Mouse (Mus musculus) gastrocnemius, postnatal 4 days (tissue): ENCODE data around the gene Grhl1. TPM values are rescaled to one million over a fixed set of nuclear protein-coding genes. Genes with fewer than 3 reads are reported as not detected.
"Not testable (repeated sequence)": the region's sequence is repeated elsewhere in the genome, so short reads cannot be mapped to it uniquely, and the experiment has no call there.

Experiments
- DNase-seq, 2 experiments: peaks; one replicate each; pipeline ENCODE4 v3.0.0; 2021 to 2022; ENCODE audit warnings: low spot score in 2 of 2, mixed read lengths in 2 of 2
- long read RNA-seq, 2 experiments: library from polyadenylated mRNA; stranded (forward); transcript quantifications; one replicate each; pipeline ENCODE4 v2.0.0; 2021
- total RNA-seq, 2 experiments: library from RNA; stranded (reverse); gene quantifications; 2 replicates each; pipeline ENCODE4 v1.2.3; 2021

Grhl1 gene
- under 1 TPM; 0.54 to 0.64 TPM for total RNA-seq
- long read RNA-seq, experiment 1, partial matches to known transcripts = 0 of 5 reads
- long read RNA-seq, experiment 1, other reads (novel, unspliced or antisense) = 1 of 5 reads
- long read RNA-seq, experiment 2 = 0 reads

DNA sequence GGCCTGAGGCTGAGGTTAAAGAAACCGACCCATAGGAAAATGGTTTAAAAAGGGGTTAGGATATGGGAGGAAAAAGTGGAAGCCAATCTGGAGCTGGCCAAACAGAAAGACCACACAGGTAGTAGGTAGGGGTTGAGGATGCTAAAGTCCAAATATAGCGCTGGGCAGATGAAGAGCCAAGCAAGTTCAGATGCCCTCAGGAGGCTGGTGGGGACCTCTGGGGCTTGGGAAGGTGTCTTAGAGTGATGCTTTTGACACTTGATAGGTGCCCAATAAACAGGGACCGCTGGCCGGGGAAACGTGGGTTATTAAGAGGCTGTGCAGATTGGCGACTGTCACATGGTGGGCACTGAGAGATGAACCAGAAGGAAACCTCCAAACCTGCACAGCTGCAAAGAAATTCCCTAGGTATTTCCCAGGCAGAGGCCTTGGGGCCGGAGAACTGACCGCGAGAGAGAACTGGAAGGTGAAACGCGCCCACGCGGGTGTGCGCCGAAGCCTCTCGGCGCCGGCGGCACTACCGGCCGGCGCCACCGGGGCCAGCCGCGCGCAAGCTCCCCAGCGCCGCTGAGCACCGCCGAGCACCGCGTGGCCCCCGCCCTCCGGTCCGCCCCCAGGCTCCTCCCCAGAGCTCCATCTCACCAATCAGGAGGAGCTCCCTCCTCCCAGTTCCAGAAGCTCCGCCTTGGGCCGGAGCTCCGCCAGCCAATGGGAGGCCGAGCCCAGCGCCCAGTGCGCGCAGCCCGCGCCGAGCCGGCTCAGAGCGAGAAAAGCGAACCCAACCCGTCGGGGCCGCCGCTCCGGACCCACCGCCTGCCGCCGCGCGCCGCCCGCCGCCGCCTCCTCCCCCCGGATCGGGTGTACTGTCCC is at the start of gene Grhl1:
Gene Grhl1, plus strand, starts transcription at position 761 of the 870 bp plus-strand sequence.
- peak; percentile 89 to 92 for DNase-seq

GRCm38 (mm10) chr12:24525065-24525464 is 47.0 kb upstream of the Grhl1 start:
- DNase-seq = not testable (repeated sequence)

DNA sequence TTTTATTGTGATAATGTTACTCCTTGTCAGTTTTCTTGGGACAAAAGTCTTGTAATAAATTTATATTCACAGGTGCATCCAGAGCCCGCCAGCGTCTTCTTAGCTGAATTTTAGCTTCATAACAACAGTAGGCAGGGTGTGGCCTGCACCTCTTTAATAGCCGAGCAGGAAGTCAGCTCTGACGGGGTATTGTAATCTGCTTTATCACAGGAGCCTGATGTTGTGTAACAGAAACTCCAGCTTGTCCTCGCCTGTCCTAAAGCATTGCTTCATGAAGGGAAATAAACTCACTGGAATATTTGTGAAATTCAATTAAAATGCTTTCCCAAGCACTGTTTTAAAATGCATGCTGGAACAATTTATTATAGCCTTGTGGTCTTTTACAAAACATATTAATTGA is 35.7 kb upstream of the Grhl1 start:
- DNase-seq = no peak

GRCm38 (mm10) chr12:24537201-24537600 is 34.9 kb upstream of the Grhl1 start:
- DNase-seq = no peak

GRCm38 (mm10) chr12:24537965-24538364 is 34.1 kb upstream of the Grhl1 start:
- no peak for DNase-seq

- DNase-seq = no peak
These were observed 30.5 kb upstream of the Grhl1 start for GRCm38 (mm10) chr12:24541426-24542154.

DNA sequence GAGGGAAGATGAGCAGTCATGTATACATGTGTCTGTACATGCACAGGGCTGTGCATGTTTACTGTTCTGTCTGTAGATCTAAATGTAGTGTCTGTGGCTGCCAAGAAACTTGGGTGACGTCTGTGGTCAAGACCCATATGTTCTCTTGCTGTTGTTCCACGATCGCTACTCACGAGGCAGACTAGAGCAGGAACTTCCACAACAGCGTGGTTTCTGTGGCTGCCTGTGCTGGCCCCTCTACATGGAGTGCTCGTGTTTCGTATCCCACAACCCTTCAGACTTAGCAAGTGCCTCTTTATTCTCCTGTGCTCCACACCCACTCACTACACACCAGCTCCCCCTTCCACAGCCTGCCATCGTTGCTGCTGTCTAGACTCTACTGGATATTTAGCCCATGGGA is 24.4 kb upstream of the Grhl1 start:
- no peak for DNase-seq

- no peak for DNase-seq
These were observed 23.2 kb upstream of the Grhl1 start for GRCm38 (mm10) chr12:24548885-24549284.

DNA sequence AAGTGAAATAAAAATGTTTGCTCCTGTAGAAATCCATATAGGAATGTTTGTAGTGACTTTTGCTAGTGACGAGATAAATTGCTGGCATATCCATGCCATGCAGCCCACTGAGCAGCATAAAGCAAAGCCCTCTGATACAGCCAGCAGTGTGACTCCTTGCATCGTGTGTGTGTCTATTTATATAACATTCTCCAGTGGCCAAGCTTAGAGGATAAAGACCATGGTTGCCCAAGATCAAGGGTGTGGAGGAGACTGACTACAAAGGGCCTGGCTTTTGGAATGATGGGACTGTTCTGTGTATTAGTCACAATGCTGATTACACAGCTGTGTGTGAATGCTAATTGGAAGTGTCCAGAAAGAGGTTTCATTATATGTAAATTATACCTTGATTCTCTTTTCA is 19.6 kb upstream of the Grhl1 start:
- DNase-seq = no peak

DNA sequence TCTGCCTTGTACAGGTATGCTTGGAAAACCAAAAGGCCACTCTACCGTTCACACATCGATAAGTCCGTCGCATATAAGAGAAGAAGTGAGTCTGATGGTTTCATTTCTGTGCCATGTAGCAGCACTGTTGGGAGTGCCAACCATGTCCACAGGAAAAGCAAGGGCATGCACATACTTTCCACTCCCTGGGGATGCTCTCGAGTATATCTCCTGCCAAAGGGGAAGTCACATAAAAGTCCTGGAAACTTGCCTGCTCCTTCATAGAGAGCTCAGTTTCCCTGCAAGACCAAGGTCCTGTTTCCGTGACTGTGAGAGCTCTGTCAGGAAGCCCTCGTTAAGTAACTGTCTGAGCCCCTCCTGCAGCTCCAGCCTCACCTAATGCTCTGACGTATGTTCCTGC is 16.1 kb upstream of the Grhl1 start:
- DNase-seq = no peak

DNA sequence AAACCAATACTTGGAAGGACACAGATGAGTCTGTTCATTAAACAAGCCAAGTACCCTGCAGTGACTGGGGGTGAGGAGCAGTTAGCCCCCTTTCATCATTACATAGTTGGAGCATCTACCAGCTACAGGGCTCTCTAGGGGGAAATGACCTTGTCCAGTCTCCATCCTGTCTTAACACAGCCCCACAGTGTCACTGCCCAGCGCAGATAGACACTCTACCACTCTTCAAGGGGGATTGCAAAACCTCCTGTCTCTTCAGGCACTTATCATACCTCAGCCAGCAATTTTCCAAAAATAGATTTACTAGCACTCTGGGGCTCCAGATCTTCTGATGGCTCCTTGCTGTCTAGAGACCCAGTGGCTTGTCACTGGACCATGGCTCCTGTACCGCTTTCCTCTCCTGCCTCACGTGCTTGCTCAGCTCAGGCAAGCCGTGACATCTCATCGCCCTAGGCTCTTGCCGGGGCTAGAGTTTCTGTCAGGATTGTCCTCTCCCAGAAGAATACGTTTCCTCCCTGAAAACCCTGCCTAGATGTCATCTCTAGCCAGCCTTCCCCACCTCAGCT is 8.6 kb upstream of the Grhl1 start:
- DNase-seq = no peak

DNA sequence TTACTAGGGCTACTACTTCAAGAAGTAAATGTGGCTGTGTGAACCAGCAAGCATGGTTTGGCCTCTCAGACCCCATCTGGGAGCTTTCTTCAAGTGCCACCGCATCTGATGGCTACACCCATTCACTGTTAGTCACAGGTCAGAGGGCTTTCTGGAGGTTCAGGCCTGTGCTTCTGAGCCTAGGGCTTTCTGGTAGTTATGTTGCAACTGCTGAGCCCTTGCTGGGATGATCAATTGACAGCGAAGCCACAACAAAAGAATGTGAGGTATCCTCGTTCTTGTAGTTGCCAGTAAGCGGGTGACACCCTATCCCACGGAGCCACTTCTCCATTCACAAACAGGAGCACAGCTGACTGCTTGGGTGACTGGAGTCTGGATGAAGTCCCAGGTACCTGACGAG is 6.8 kb upstream of the Grhl1 start:
- no peak for DNase-seq

GRCm38 (mm10) chr12:24567606-24568005 is 4.5 kb upstream of the Grhl1 start:
- DNase-seq = no peak

DNA sequence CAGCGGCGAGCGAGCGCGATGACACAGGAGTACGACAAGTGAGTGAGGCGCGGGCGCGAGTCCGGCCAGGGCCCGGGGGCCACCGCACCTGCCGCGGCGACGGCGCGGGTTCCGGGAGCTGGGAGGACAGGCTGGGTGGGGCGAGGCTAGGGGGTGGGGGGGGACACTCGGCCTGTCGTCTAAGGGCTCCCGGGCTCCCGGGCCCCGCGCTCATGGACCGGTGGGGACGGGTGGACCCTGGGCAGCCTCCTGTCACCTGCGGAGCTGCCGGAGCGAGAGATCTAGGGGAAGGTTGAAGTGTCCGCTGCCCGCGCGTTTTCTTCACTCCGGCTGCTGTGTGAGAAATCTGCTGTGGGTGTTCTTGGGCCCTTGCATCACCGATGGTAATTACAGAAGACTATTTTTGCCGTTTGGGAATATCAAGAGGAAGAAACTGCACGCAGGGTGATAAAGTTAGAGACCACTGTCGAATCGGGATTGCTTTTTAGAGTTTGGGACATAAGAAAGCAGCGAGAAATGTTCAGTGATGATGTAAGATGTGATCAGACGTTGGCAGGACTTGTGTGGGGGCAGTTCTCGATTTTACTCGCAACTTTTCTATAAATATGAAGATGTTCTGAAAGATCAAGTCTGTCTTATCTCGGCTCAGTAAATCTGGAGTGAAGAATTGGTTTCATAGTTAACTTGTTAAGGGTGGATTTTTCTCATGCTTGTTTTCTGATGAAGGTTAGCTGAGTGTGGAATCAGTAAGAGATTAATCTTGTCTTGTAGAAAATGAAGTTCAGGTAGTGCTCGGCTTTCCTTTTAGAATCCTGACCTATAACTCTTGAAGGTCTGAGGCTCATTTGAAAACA is 565 bp downstream of the Grhl1 start:
- no peak for DNase-seq

DNA sequence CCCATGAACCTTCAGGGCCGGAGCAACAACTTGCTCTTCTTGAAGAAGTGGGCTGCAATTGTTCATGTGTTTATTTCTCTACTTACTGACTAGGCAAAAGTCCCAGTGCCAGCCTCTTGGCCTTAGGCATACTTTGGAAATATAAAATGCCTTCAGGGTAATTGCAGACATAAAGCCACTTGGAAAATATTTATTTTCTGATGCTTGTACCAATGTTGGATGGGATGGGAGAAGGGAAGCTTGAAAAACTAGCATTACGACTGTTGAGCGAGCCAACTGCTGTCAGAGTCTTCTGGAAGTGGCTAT is 1.1 kb downstream of the Grhl1 start:
- DNase-seq = no peak

GRCm38 (mm10) chr12:24574870-24575269 is 2.8 kb downstream of the Grhl1 start:
- no peak for DNase-seq

DNA sequence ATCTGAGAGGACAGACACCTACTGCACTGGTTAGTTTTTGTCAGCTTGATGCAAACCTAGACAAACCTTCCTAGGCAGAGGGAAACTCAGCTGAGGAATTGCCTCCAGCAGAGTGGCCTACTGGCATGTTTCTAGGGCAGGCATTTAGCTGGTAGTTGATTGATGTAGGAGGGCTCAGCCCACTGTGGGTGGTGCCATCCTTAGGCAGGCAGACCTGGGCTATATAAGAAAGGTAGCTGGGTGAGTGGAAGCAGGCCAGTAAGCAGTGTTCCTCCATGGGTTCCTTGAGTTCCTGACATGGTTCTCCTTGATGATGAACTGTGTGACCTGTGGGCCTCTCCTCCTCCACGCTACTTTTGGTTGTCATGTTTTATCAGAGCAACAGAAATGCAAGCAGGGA is 8.4 kb downstream of the Grhl1 start:
- DNase-seq = no peak

DNA sequence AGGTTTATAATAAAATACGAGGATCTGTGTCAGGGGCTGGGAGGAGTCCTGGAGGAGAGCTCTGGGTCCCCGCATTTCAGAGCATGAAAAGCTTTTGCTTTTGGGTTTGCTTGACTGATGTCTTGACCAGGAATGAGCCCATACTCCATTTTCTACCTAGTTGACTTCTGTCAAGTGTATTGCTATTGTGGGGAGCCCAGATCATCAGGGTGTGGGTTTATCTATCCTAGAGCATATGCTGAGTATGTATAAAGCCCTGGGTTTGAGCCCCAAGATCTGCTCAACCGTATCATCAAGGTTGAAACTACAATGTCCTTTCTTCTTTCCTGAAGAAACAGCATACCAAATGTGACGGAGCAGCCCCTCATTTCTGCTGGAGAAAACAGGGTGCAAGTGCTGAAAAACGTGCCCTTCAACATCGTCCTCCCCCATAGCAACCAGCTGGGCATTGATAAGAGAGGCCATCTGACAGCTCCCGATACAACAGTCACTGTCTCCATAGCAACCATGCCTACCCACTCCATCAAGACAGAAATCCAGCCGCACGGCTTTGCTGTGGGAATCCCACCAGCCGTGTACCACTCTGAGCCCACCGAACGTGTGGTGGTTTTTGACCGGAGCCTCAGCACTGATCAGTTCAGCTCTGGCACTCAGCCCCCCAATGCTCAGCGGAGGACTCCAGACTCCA is 9.1 kb downstream of the Grhl1 start:
- DNase-seq = no peak

DNA sequence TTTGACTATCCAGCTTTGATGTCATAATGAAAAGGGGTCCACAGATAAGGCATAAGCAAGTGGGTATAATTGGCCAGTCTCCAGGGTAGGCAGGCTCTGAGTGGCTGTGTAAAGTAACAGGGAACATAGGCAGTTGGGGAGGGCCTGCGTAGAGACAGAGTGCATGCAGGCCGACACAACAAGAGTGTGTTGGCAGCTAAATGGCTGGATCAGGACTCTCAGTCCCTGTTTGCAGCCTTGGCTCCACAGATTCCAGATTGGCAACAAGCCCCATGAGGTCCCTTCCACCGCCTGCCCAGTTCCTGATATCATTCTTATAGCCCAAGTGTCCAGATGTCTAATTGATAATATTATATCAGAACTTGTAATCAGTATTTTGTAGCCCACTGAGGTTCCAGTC is 11.6 kb downstream of the Grhl1 start:
- DNase-seq = no peak

- no peak for DNase-seq
These were observed 12.8 kb downstream of the Grhl1 start for GRCm38 (mm10) chr12:24584835-24585234.

GRCm38 (mm10) chr12:24586193-24586592 is 14.1 kb downstream of the Grhl1 start:
- no peak for DNase-seq
